In the genomic region with DNA sequence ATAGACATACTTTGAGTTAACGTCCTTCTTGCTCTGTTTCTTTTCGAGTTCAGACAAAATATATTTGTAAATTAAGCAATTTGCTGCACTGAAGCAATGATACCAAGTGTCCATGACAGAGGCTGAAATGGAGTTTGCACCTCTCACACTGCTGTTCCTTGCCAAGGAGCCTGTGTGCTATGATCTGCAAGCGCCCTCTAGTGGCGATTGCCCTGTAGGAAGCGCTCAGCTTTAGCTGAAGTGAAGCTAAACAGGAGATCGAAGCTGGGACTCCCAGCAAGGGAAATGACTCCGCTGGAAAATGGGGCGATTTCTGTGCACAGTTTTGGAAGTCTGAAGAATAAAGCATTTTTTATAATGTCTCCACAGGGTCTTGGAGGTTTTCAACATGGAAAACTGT, we compare ENCODE assay signal across 8 mouse cellular contexts.
DNase-seq lines count a peak whose midpoint lies in the region; ATAC-seq and TF ChIP-seq lines count a peak whose summit lies in the region.

No protein-coding gene starts in this region.

- 4% methylated on average over 8 of the region's 8 CpGs for WGBS in heart, embryonic 12.5 days
- WGBS in midbrain, embryonic 15.5 days: 3% methylated on average over 8 of the region's 8 CpGs

- no peak for TF ChIP-seq POLR2A in cortical plate, adult 2 months (IDR thresholded peaks at IDR 0.05; ENCODE audit: extremely low read depth, insufficient read depth, low read length)

- no peak overlapping the region for H3K4me3 ChIP-seq in heart, embryonic 12.5 days
- H3K4me3 ChIP-seq in cortical plate, adult 2 months (ENCODE audit: insufficient read depth, low read length): no peak overlapping the region
- H3K4me3 ChIP-seq in midbrain, embryonic 15.5 days: no peak overlapping the region

- no peak overlapping the region for H3K9ac ChIP-seq in heart, embryonic 12.5 days
- no peak overlapping the region for H3K9ac ChIP-seq in midbrain, embryonic 15.5 days

- H3K27ac ChIP-seq in heart, embryonic 12.5 days (ENCODE audit: poor library complexity, severe bottlenecking): no peak overlapping the region
- no peak overlapping the region for H3K27ac ChIP-seq in cortical plate, adult 2 months (ENCODE audit: insufficient read depth, low read length)
- no peak overlapping the region for H3K27ac ChIP-seq in midbrain, embryonic 15.5 days

- intact Hi-C loops in gastrocnemius, postnatal 36 days (cut with DNase I): loop anchor here (1.0 kb wide), 1 partner anchor 401 kb away; no protein-coding TSS in a partner anchor
- intact Hi-C loops in left cerebral cortex, postnatal 36 days (cut with DNase I): loop anchor here (2.0 to 5.0 kb wide), 2 partner anchors 397 to 640 kb away; no protein-coding TSS in a partner anchor

- H3K4me2 ChIP-seq in heart, embryonic 12.5 days: no peak overlapping the region
- no peak overlapping the region for H3K4me2 ChIP-seq in midbrain, embryonic 15.5 days

- TF ChIP-seq CTCF in cortical plate, adult 2 months (IDR thresholded peaks at IDR 0.05; ENCODE audit: extremely low read depth, insufficient read depth, low read length): peak; percentile 97

- no peaks in the 10 kb centered on the region for H3K36me3 ChIP-seq in heart, embryonic 12.5 days
- no peaks in the 10 kb centered on the region for H3K36me3 ChIP-seq in midbrain, embryonic 15.5 days (replicated peaks)

- ATAC-seq in heart, embryonic 12.5 days (ENCODE audit: insufficient number of reproducible peaks, low FRiP score): no peak
- peak; percentile 93 for ATAC-seq in midbrain, embryonic 15.5 days (replicated peaks)

- DNase-seq in heart, adult 18-20 months: peak; percentile 40 to 78
- peak; percentile 45 to 56 for DNase-seq in gastrocnemius, postnatal 36 days
- peak; percentile 72 for DNase-seq in kidney, adult 18-20 months
- DNase-seq in left cerebral cortex, postnatal 36 days (ENCODE audit: low spot score in 2 of 2): peak; percentile 68 to 69
- DNase-seq in spleen, postnatal 4 days (ENCODE audit: low spot score in 2 of 2): peak; percentile 23 to 76

- no peaks in the 10 kb centered on the region for H3K27me3 ChIP-seq in heart, embryonic 12.5 days (replicated peaks)
- 0 out of 2 replicates have a peak, but pooled peaks cover 3% of the 10 kb centered on the region for H3K27me3 ChIP-seq in midbrain, embryonic 15.5 days (replicated peaks)

- H3K4me1 ChIP-seq in heart, embryonic 12.5 days (replicated peaks): no peaks in the 10 kb centered on the region
- no peaks in the 10 kb centered on the region for H3K4me1 ChIP-seq in cortical plate, adult 2 months (ENCODE audit: control insufficient read depth, insufficient read depth, low read length)
- H3K4me1 ChIP-seq in midbrain, embryonic 15.5 days: no peaks in the 10 kb centered on the region

- no peaks in the 10 kb centered on the region for H3K9me3 ChIP-seq in heart, embryonic 12.5 days (replicated peaks)
- no peaks in the 10 kb centered on the region for H3K9me3 ChIP-seq in midbrain, embryonic 15.5 days
